Mouse (Mus musculus): ENCODE data around the gene Chst10. TPM values are rescaled to one million over a fixed set of nuclear protein-coding genes. Genes with fewer than 3 reads are reported as not detected.
A peak's percentile ranks its signal among the peaks of the same experiment; 100 is the strongest.

Chst10 gene
- polyA plus RNA-seq, 1 experiment from 2014 or later: 8.1 TPM

DNA sequence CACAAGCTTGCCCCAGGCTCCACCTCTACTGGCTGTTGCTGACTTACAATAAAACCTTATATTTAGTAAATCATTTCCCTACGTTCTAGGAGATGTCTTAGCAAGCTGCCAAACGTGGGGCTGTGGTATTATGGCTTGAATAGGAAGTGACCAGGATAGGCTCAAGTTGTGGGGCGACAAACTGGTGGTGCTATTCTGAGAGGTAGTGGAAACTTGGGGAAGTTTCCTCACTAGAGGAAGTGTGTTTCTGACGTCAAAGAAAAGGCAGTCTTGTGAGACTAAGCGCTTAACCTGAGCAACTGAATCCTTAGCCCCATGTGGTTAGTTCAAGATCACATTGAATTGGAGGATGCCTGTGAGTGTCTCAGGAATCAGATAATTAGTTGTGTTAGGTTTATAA lies 4.6 kb upstream of the Chst10 start:
- Histone ChIP-seq H3K9ac (ENCODE audit: low read depth, low read length) (no peak overlapping the region), H3K27me3 (replicated peaks; ENCODE audit: control insufficient read depth, insufficient read depth, low read length) (no peaks in the 10 kb centered on the region)

DNA sequence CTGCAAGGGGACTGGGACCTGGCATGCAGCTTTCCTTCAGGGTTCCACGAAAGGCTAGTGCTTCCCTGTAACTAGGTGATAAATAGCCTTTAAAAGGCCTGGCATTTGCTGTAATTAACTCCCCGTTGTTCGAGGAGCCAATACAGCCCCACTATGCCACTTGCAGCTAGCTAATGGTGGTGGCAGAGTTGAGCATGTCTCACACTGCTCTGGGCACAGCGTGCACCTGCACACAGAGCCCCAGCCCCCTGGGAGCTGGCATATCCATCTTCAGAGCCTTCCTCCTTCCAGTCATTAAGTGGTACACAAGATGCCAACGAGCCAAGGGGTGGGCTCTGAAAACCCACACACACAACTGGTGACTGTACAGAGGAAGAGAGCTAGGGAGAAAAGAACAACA lies 4.9 kb downstream of the Chst10 start:
- 71% methylated on average over 5 of the region's 5 CpGs for WGBS
- H3K9me3 ChIP-seq (ENCODE audit: control insufficient read depth, low read length): no peaks in the 10 kb centered on the region
- no peak overlapping the region for H3K4me3 ChIP-seq (ENCODE audit: low read depth, low read length)
- peaks cover 4% of the 10 kb centered on the region; the same call in 1 of the 2 replicates for H3K4me1 ChIP-seq (ENCODE audit: control insufficient read depth, insufficient read depth, low read length)
- H3K36me3 ChIP-seq (ENCODE audit: control insufficient read depth, insufficient read depth, low read length): no peaks in the 10 kb centered on the region
- no peak overlapping the region for H3K4me2 ChIP-seq (ENCODE audit: low read depth, low read length)
- H3K27me3 ChIP-seq (replicated peaks; ENCODE audit: control insufficient read depth, insufficient read depth, low read length): no peaks in the 10 kb centered on the region
- H3K9ac ChIP-seq (ENCODE audit: low read depth, low read length): no peak overlapping the region
- ATAC-seq (ENCODE audit: low read depth): no peak
- H3K27ac ChIP-seq (replicated peaks; ENCODE audit: low read depth, low read length): no peak overlapping the region
- no peak for DNase-seq (ENCODE audit: low spot score)

More for the DNA sequence above, 4.6 kb upstream of the Chst10 start:
- DNase-seq (ENCODE audit: low spot score) (no peak), ATAC-seq (ENCODE audit: low read depth) (no peak)
- H3K4me3 ChIP-seq (ENCODE audit: low read depth, low read length): no peak overlapping the region
- H3K27ac ChIP-seq (replicated peaks; ENCODE audit: low read depth, low read length): no peak overlapping the region
- 58% methylated on average over 5 of the region's 5 CpGs for WGBS
- no peaks in the 10 kb centered on the region for H3K4me1 ChIP-seq (ENCODE audit: control insufficient read depth, insufficient read depth, low read length)
- H3K4me2 ChIP-seq (ENCODE audit: low read depth, low read length): no peak overlapping the region
- H3K36me3 ChIP-seq (ENCODE audit: control insufficient read depth, insufficient read depth, low read length): no peaks in the 10 kb centered on the region
- H3K9me3 ChIP-seq (ENCODE audit: control insufficient read depth, low read length): no peaks in the 10 kb centered on the region

DNA sequence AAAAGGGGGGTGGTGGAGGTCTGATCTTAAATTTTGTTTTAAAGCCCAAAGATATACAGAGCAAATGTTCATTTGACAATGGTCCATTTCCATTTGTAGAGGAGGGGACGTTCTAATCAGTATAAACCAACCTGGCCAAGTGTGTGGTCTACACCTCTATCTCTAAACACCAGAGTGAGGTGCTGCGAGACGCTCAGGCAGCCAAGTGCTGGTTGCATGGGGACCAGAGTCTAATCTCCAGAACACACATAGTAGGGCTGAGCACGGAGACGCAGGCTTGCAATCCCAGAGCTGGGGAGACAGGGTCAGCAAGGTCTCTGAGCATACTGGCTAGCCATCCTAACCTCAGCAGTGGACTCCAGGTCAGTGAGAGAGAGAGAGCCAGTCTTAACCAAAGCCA lies 6.5 kb downstream of the Chst10 start:
- Histone ChIP-seq H3K4me2 (ENCODE audit: low read depth, low read length) (no peak overlapping the region), H3K36me3 (ENCODE audit: control insufficient read depth, insufficient read depth, low read length) (no peaks in the 10 kb centered on the region), H3K27ac (replicated peaks; ENCODE audit: low read depth, low read length) (no peak overlapping the region), H3K4me1 (ENCODE audit: control insufficient read depth, insufficient read depth, low read length) (peaks cover 4% of the 10 kb centered on the region; the same call in 1 of the 2 replicates), H3K9ac (ENCODE audit: low read depth, low read length) (no peak overlapping the region), H3K9me3 (ENCODE audit: control insufficient read depth, low read length) (no peaks in the 10 kb centered on the region), H3K4me3 (ENCODE audit: low read depth, low read length) (no peak overlapping the region), H3K27me3 (replicated peaks; ENCODE audit: control insufficient read depth, insufficient read depth, low read length) (no peaks in the 10 kb centered on the region)
- WGBS: 93% methylated on average over 5 of the region's 5 CpGs
- no peak for ATAC-seq (ENCODE audit: low read depth)
- no peak for DNase-seq (ENCODE audit: low spot score)

DNA sequence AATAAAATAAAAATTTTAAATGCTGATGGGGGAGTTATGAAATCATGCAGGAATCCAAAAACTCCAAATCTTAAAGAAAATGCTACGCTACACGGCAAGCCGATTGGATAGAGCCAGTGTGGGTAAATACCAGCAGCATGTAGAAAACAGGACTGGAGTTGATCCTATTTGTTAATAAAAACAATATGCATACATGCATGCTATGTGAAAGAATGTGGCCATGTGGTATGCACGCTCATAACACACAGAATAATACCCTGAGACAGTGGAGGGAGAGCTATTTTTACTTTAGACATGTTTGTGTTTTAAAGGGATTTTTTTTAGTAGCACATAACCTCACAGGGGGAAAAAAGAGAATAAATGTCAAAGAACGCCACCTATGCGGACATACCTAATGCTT lies 9.2 kb downstream of the Chst10 start:
- Histone ChIP-seq H3K36me3 (ENCODE audit: control insufficient read depth, insufficient read depth, low read length) (0 out of 2 replicates have a peak, but pooled peaks cover 2% of the 10 kb centered on the region), H3K4me1 (ENCODE audit: control insufficient read depth, insufficient read depth, low read length) (peaks cover 8% of the 10 kb centered on the region; the same call in 1 of the 2 replicates), H3K9ac (ENCODE audit: low read depth, low read length) (no peak overlapping the region), H3K4me3 (ENCODE audit: low read depth, low read length) (no peak overlapping the region), H3K9me3 (ENCODE audit: control insufficient read depth, low read length) (no peaks in the 10 kb centered on the region), H3K27ac (replicated peaks; ENCODE audit: low read depth, low read length) (peak overlapping the region; percentile 48; the same call in 1 of the 2 replicates), H3K27me3 (replicated peaks; ENCODE audit: control insufficient read depth, insufficient read depth, low read length) (no peaks in the 10 kb centered on the region), H3K4me2 (ENCODE audit: low read depth, low read length) (no peak overlapping the region; the same call in 1 of the 2 replicates)
- DNase-seq (ENCODE audit: low spot score) (peak; percentile 75), ATAC-seq (ENCODE audit: low read depth) (peak; percentile 67; the same call in 1 of the 2 replicates)
- WGBS: 68% methylated on average over 6 of the region's 6 CpGs

DNA sequence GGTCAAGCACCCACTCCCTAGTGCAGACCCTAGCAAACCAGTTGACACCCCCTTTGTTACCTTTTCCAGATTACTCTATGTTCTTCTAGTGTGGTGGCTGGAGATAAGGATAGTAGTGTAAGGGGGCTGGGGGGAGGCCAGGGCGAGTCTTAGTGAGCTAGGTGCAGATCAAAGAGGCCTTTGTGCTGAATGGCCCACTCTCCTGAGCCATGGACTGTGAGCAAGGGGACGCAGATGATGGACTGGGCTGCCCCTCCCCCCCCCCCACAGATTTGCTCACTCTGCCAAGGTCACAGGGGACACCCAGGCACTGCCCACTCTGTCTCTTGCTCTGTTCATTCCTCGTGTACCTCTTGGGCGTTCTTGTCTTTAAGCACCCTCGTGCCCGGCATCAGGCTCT lies 10.9 kb downstream of the Chst10 start:
- 75% methylated on average over 4 of the region's 6 CpGs for WGBS
- H3K9me3 ChIP-seq (ENCODE audit: control insufficient read depth, low read length): no peaks in the 10 kb centered on the region
- no peaks in the 10 kb centered on the region for H3K27me3 ChIP-seq (replicated peaks; ENCODE audit: control insufficient read depth, insufficient read depth, low read length)
- H3K4me3 ChIP-seq (ENCODE audit: low read depth, low read length): no peak overlapping the region
- H3K4me2 ChIP-seq (ENCODE audit: low read depth, low read length): no peak overlapping the region
- DNase-seq (ENCODE audit: low spot score) (no peak), ATAC-seq (ENCODE audit: low read depth) (no peak)
- peaks cover 4% of the 10 kb centered on the region; the same call in 1 of the 2 replicates for H3K36me3 ChIP-seq (ENCODE audit: control insufficient read depth, insufficient read depth, low read length)
- H3K4me1 ChIP-seq (ENCODE audit: control insufficient read depth, insufficient read depth, low read length): peaks cover 8% of the 10 kb centered on the region; the same call in 1 of the 2 replicates
- no peak overlapping the region for H3K27ac ChIP-seq (replicated peaks; ENCODE audit: low read depth, low read length)
- no peak overlapping the region for H3K9ac ChIP-seq (ENCODE audit: low read depth, low read length)

DNA sequence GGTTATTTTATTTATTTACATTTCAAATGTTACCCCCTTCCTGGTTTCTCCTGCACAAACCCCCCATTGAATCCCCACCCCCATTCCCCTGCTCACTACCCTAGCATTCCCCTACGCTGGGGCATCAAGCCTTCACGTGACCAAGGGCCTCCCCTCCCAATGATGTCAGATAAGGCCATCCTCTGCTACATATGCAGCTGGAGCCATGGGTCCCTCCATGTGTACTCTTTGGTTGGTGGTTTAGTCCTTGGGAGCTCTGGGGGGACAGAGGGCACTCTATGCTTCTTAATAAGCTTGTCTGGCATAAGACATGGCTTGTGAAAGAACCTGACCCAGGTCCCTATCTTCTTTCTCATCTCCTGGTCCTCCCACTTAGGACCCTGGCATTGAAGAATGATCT lies 11.4 kb downstream of the Chst10 start:
- Histone ChIP-seq H3K4me1 (ENCODE audit: control insufficient read depth, insufficient read depth, low read length) (peaks cover 8% of the 10 kb centered on the region; the same call in 1 of the 2 replicates), H3K4me3 (ENCODE audit: low read depth, low read length) (no peak overlapping the region), H3K27ac (replicated peaks; ENCODE audit: low read depth, low read length) (no peak overlapping the region), H3K27me3 (replicated peaks; ENCODE audit: control insufficient read depth, insufficient read depth, low read length) (no peaks in the 10 kb centered on the region), H3K9ac (ENCODE audit: low read depth, low read length) (no peak overlapping the region), H3K36me3 (ENCODE audit: control insufficient read depth, insufficient read depth, low read length) (peaks cover 4% of the 10 kb centered on the region; the same call in 1 of the 2 replicates), H3K4me2 (ENCODE audit: low read depth, low read length) (no peak overlapping the region), H3K9me3 (ENCODE audit: control insufficient read depth, low read length) (no peaks in the 10 kb centered on the region)
- no peak for ATAC-seq (ENCODE audit: low read depth)
- no peak for DNase-seq (ENCODE audit: low spot score)
- 74% methylated on average over 2 of the region's 2 CpGs for WGBS

DNA sequence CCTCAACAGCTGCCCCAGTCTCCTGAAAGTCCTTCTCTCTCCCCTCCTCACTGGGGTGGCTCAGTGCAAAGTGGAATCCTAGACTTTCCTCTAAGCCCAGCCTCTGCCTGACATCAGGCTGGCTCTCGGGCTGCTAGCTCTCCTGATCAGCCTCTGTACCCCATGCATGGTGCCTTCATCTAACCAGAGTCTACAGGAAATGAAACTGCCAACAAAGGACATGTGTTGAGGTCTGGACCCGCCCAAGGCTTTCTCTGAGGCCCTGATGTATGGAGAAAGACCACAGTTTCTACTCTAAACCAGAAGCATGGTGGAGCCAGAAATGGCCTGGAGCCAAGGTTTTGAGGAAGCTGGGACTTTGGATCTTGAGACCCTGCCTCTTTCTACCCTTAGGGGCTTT lies 12.0 kb downstream of the Chst10 start:
- H3K4me2 ChIP-seq (ENCODE audit: low read depth, low read length): no peak overlapping the region
- H3K9me3 ChIP-seq (ENCODE audit: control insufficient read depth, low read length): no peaks in the 10 kb centered on the region
- no peak overlapping the region for H3K9ac ChIP-seq (ENCODE audit: low read depth, low read length)
- no peak overlapping the region for H3K4me3 ChIP-seq (ENCODE audit: low read depth, low read length)
- peak; percentile 16 for DNase-seq (ENCODE audit: low spot score)
- peaks cover 4% of the 10 kb centered on the region; the same call in 1 of the 2 replicates for H3K36me3 ChIP-seq (ENCODE audit: control insufficient read depth, insufficient read depth, low read length)
- no peaks in the 10 kb centered on the region for H3K27me3 ChIP-seq (replicated peaks; ENCODE audit: control insufficient read depth, insufficient read depth, low read length)
- H3K4me1 ChIP-seq (ENCODE audit: control insufficient read depth, insufficient read depth, low read length): peaks cover 8% of the 10 kb centered on the region; the same call in 1 of the 2 replicates
- no peak overlapping the region for H3K27ac ChIP-seq (replicated peaks; ENCODE audit: low read depth, low read length)
- 48% methylated on average over 2 of the region's 2 CpGs for WGBS
- no peak for ATAC-seq (ENCODE audit: low read depth)

DNA sequence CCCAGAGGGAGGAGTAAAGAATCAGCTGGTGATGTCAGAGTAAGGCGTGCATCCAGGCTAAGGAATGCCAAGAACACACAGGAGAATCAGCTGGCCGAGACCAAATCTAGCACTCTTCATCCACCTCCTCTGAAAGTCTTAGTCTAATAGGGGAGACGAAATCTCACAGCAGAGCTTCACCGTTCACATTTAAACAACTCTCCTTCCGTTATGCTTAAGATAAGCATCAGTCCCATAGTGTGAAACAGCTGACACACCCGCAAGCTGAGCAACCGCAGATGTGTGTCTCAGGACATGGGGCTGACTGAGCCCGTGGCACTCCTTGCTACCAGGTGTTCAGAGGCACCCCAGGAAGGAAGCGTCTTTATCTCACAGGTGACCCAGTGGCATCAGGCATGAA lies 14.2 kb downstream of the Chst10 start:
- peaks cover 4% of the 10 kb centered on the region; the same call in 1 of the 2 replicates for H3K9me3 ChIP-seq (ENCODE audit: control insufficient read depth, low read length)
- 83% methylated on average over 9 of the region's 9 CpGs for WGBS
- no peak overlapping the region for H3K27ac ChIP-seq (replicated peaks; ENCODE audit: low read depth, low read length)
- H3K4me2 ChIP-seq (ENCODE audit: low read depth, low read length): no peak overlapping the region
- ATAC-seq (ENCODE audit: low read depth): no peak
- no peak overlapping the region for H3K9ac ChIP-seq (ENCODE audit: low read depth, low read length)
- peaks cover 4% of the 10 kb centered on the region; the same call in 1 of the 2 replicates for H3K4me1 ChIP-seq (ENCODE audit: control insufficient read depth, insufficient read depth, low read length)
- no peak overlapping the region for H3K4me3 ChIP-seq (ENCODE audit: low read depth, low read length)
- no peaks in the 10 kb centered on the region for H3K27me3 ChIP-seq (replicated peaks; ENCODE audit: control insufficient read depth, insufficient read depth, low read length)
- peaks cover 4% of the 10 kb centered on the region; the same call in 1 of the 2 replicates for H3K36me3 ChIP-seq (ENCODE audit: control insufficient read depth, insufficient read depth, low read length)
- no peak for DNase-seq (ENCODE audit: low spot score)

DNA sequence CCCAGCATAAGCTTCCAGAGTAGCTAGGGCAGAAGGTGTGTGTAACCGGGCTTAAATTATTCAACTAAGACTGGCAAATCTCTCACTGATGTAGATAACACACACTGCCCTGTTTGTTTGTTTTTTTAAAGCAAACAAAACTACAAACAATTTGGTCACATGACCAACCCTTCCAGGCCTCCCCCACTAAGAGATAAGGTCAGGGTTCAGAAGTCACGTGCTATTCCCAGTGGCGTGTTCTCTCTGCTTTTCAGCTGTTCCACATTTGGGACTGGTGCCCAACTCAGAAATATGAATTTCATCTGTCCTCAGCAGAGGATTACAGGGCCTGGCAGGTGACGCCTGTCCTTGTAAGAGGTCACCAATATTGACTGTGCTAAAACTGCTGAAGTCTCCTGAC lies 15.2 kb downstream of the Chst10 start:
- H3K27ac ChIP-seq (replicated peaks; ENCODE audit: low read depth, low read length): no peak overlapping the region
- H3K9ac ChIP-seq (ENCODE audit: low read depth, low read length): no peak overlapping the region
- peaks cover 4% of the 10 kb centered on the region; the same call in 1 of the 2 replicates for H3K4me1 ChIP-seq (ENCODE audit: control insufficient read depth, insufficient read depth, low read length)
- no peak overlapping the region for H3K4me2 ChIP-seq (ENCODE audit: low read depth, low read length)
- peaks cover 4% of the 10 kb centered on the region; the same call in 1 of the 2 replicates for H3K9me3 ChIP-seq (ENCODE audit: control insufficient read depth, low read length)
- H3K4me3 ChIP-seq (ENCODE audit: low read depth, low read length): no peak overlapping the region
- no peaks in the 10 kb centered on the region for H3K27me3 ChIP-seq (replicated peaks; ENCODE audit: control insufficient read depth, insufficient read depth, low read length)
- DNase-seq (ENCODE audit: low spot score) (no peak), ATAC-seq (ENCODE audit: low read depth) (no peak)
- peaks cover 4% of the 10 kb centered on the region; the same call in 1 of the 2 replicates for H3K36me3 ChIP-seq (ENCODE audit: control insufficient read depth, insufficient read depth, low read length)
- 74% methylated on average over 4 of the region's 4 CpGs for WGBS
